Mouse (Mus musculus): Measurements from ENCODE around the gene Neurod4. TPM values are rescaled to one million over a fixed set of nuclear protein-coding genes. Genes with fewer than 3 reads are reported as not detected.

The Neurod4 gene
- polyA plus RNA-seq, 2 experiments: 0.06 TPM; not detected in 1

DNA sequence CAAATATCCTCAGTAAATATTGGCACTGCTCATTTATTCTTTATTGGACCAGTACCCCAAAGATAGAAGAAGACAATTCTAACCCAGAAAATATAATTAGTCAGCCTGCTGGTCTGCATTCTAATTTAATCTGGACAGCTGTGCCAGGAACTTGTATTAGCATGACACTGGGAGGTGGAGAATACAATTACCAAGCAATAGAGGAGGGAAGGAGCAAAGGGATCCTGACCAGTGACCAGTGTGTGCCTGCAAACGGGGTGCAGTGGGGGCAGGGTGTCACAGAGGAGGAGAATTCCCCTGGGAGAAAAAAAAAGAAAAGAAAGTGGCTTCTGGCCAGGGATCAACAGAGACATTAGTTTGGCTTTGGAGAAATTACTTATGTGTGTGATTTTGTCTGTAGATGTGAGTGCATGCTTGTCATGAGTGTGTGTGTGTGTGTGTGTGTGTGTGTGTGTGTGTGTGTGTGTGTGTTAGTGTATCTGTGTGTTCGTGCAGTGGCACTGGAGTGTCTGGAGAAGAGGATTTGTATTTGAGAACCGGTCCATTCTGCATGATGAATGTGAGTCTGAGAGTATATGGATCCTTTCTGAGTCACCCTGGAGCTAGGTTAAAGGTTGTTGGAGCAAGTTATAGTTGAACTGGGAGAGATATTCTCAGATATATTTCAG, 13.8 kb upstream of the Neurod4 start:
- Histone ChIP-seq H3K9ac (ENCODE audit: low read depth, low read length, severe bottlenecking) (no peak overlapping the region), H3K27ac (replicated peaks; ENCODE audit: low read depth, low read length) (no peak overlapping the region), H3K4me2 (replicated peaks; ENCODE audit: low read depth, low read length, severe bottlenecking) (no peak overlapping the region), H3K9me3 (ENCODE audit: control insufficient read depth, low read length) (no peaks in the 10 kb centered on the region), H3K27me3 (ENCODE audit: control insufficient read depth, insufficient read depth, low read length) (no peaks in the 10 kb centered on the region), H3K4me3 (replicated peaks; ENCODE audit: low read length) (no peak overlapping the region), H3K36me3 (ENCODE audit: control insufficient read depth, insufficient read depth, low read length) (no peaks in the 10 kb centered on the region), H3K4me1 (ENCODE audit: control insufficient read depth, insufficient read depth, low read length) (no peaks in the 10 kb centered on the region)
- 20% methylated on average over 3 of the region's 3 CpGs for WGBS
- DNase-seq (ENCODE audit: low spot score): no peak
- no peak for ATAC-seq (ENCODE audit: low FRiP score, low read depth)
- TF ChIP-seq POLR2A (IDR thresholded peaks at IDR 0.05; ENCODE audit: borderline replicate concordance, extremely low read depth, insufficient read depth, insufficient read length): no peak

DNA sequence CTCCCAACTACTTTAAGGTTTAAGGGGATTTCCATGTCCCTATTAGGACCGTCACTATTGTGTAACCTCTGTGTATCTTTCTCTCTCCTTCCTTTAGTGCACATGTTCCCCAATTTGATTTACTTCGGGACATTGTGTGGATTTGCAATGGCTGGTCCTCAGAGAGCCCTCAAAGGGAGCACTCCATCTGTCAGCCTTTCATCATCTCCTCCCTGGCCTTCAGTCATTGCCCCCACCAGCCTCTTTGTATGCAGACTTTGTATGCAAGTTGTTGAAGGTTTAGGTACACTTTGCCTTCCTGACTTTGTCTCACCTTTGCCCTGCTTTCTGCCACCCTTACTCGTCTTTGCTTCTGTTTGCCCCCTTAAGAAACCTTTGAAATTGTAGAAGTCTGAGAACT, 8.0 kb upstream of the Neurod4 start:
- Histone ChIP-seq H3K27ac (replicated peaks; ENCODE audit: low read depth, low read length) (no peak overlapping the region), H3K27me3 (ENCODE audit: control insufficient read depth, insufficient read depth, low read length) (no peaks in the 10 kb centered on the region), H3K4me2 (replicated peaks; ENCODE audit: low read depth, low read length, severe bottlenecking) (no peak overlapping the region), H3K36me3 (ENCODE audit: control insufficient read depth, insufficient read depth, low read length) (no peaks in the 10 kb centered on the region), H3K4me3 (replicated peaks; ENCODE audit: low read length) (no peak overlapping the region), H3K9ac (ENCODE audit: low read depth, low read length, severe bottlenecking) (no peak overlapping the region), H3K9me3 (ENCODE audit: control insufficient read depth, low read length) (no peaks in the 10 kb centered on the region), H3K4me1 (ENCODE audit: control insufficient read depth, insufficient read depth, low read length) (no peaks in the 10 kb centered on the region)
- DNase-seq (ENCODE audit: low spot score): no peak
- WGBS: 53% methylated on average over 3 of the region's 3 CpGs
- no peak for ATAC-seq (ENCODE audit: low FRiP score, low read depth)
- TF ChIP-seq POLR2A (IDR thresholded peaks at IDR 0.05; ENCODE audit: borderline replicate concordance, extremely low read depth, insufficient read depth, insufficient read length): no peak

DNA sequence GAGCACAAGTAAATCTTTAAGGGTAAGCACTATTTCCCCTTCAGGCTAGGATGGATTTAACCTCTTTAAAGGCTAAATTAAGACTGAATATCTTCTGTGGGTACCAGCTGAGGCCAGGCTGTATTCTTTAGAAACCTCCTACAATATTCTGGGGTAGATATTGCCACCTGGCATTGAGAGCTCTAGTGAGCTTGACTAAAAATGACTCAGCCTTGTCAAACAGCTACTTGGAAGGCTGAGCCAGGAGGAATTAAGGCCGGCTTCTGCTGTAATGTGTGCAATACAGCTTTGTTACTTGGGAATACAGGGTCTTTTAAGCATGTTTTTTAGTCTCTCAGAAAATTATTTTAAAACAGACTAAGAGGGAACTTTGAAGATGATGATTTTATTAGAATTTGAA, 7.2 kb upstream of the Neurod4 start:
- no peaks in the 10 kb centered on the region for H3K4me1 ChIP-seq (ENCODE audit: control insufficient read depth, insufficient read depth, low read length)
- H3K4me2 ChIP-seq (replicated peaks; ENCODE audit: low read depth, low read length, severe bottlenecking): no peak overlapping the region
- H3K9ac ChIP-seq (ENCODE audit: low read depth, low read length, severe bottlenecking): no peak overlapping the region
- no peak for TF ChIP-seq POLR2A (IDR thresholded peaks at IDR 0.05; ENCODE audit: borderline replicate concordance, extremely low read depth, insufficient read depth, insufficient read length)
- ATAC-seq (ENCODE audit: low FRiP score, low read depth) (no peak), DNase-seq (ENCODE audit: low spot score) (no peak)
- no peaks in the 10 kb centered on the region for H3K36me3 ChIP-seq (ENCODE audit: control insufficient read depth, insufficient read depth, low read length)
- no peak overlapping the region for H3K27ac ChIP-seq (replicated peaks; ENCODE audit: low read depth, low read length)
- H3K9me3 ChIP-seq (ENCODE audit: control insufficient read depth, low read length): no peaks in the 10 kb centered on the region
- no peak overlapping the region for H3K4me3 ChIP-seq (replicated peaks; ENCODE audit: low read length)
- H3K27me3 ChIP-seq (ENCODE audit: control insufficient read depth, insufficient read depth, low read length): no peaks in the 10 kb centered on the region
- WGBS: 64% methylated on average over 1 of the region's 1 CpGs

DNA sequence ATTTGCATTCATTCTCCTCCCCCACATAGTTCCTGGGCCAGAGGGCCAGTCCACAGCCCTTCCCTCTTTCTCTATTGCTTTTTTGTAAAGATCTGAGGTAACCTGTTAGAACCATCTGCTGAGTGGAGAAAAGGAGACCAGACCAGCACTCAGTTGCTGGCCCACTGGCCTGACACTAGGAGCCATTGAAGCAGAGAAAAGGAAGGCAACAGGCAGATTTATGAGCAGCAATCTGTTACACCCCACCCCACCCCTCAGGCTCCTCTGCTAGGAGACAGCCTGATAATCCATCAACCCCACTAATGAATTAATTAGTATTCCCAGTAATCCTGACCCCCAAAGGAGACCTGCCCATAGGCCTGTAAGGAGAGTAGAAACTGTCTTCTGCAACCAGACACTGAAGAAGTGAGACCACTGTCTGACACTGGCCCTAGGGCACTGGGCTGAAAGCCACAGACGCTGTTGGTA, 2.0 kb upstream of the Neurod4 start:
- no peaks in the 10 kb centered on the region for H3K9me3 ChIP-seq (ENCODE audit: control insufficient read depth, low read length)
- H3K4me3 ChIP-seq (replicated peaks; ENCODE audit: low read length): no peak overlapping the region
- ATAC-seq (ENCODE audit: low FRiP score, low read depth) (no peak), DNase-seq (ENCODE audit: low spot score) (no peak)
- no peaks in the 10 kb centered on the region for H3K27me3 ChIP-seq (ENCODE audit: control insufficient read depth, insufficient read depth, low read length)
- no peak for TF ChIP-seq POLR2A (IDR thresholded peaks at IDR 0.05; ENCODE audit: borderline replicate concordance, extremely low read depth, insufficient read depth, insufficient read length)
- 10% methylated on average over 1 of the region's 1 CpGs for WGBS
- no peak overlapping the region for H3K4me2 ChIP-seq (replicated peaks; ENCODE audit: low read depth, low read length, severe bottlenecking)
- no peaks in the 10 kb centered on the region for H3K36me3 ChIP-seq (ENCODE audit: control insufficient read depth, insufficient read depth, low read length)
- H3K4me1 ChIP-seq (ENCODE audit: control insufficient read depth, insufficient read depth, low read length): no peaks in the 10 kb centered on the region
- H3K9ac ChIP-seq (ENCODE audit: low read depth, low read length, severe bottlenecking): no peak overlapping the region
- no peak overlapping the region for H3K27ac ChIP-seq (replicated peaks; ENCODE audit: low read depth, low read length)

DNA sequence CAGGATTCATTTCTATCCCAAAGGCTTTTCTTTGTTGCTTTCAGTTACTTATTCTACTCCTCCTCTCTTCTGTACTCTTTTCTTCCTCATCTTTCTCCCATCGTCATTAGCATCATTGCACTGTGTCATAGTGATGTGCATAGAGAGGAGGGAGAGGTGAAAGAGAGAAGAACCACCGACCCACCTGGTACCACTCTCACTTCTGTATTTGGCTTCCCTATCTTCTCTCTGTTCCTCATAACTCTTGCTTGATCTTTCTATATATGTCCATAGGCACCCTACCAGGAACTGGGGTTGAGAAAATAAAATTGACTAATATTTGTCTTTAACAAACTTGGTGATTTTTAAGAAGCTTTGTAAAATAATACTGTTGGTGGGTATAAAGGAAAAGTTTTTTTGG, 3.5 kb downstream of the Neurod4 start:
- 79% methylated on average over 2 of the region's 2 CpGs for WGBS
- Histone ChIP-seq H3K27me3 (ENCODE audit: control insufficient read depth, insufficient read depth, low read length) (no peaks in the 10 kb centered on the region), H3K36me3 (ENCODE audit: control insufficient read depth, insufficient read depth, low read length) (no peaks in the 10 kb centered on the region), H3K4me3 (replicated peaks; ENCODE audit: low read length) (no peak overlapping the region), H3K9me3 (ENCODE audit: control insufficient read depth, low read length) (no peaks in the 10 kb centered on the region), H3K4me1 (ENCODE audit: control insufficient read depth, insufficient read depth, low read length) (no peaks in the 10 kb centered on the region), H3K27ac (replicated peaks; ENCODE audit: low read depth, low read length) (no peak overlapping the region), H3K4me2 (replicated peaks; ENCODE audit: low read depth, low read length, severe bottlenecking) (no peak overlapping the region), H3K9ac (ENCODE audit: low read depth, low read length, severe bottlenecking) (no peak overlapping the region)
- no peak for TF ChIP-seq POLR2A (IDR thresholded peaks at IDR 0.05; ENCODE audit: borderline replicate concordance, extremely low read depth, insufficient read depth, insufficient read length)
- ATAC-seq (ENCODE audit: low FRiP score, low read depth) (no peak), DNase-seq (ENCODE audit: low spot score) (no peak)

All from limb, embryonic 14.5 days (tissue).